Mouse (Mus musculus): ENCODE data around the gene Tigar. TPM values are rescaled to one million over a fixed set of nuclear protein-coding genes. Genes with fewer than 3 reads are reported as not detected.

The Tigar gene
- polyA plus RNA-seq, 1 experiment from 2014 or later = 7.1 TPM

- Histone ChIP-seq H3K4me3 (peak overlapping the region; percentile 52), H3K9ac (peak overlapping the region; percentile 75), H3K4me1 (replicated peaks) (peaks cover 67% of the 10 kb centered on the region), H3K4me2 (peak overlapping the region; percentile 85), H3K27ac (replicated peaks) (no peak overlapping the region), H3K9me3 (no peaks in the 10 kb centered on the region), H3K36me3 (no peaks in the 10 kb centered on the region), H3K27me3 (peaks cover 51% of the 10 kb centered on the region)
- under 1% methylated on average over 30 of the region's 30 CpGs for WGBS
- ATAC-seq (ENCODE audit: low read depth) = no peak
These were observed 40.1 kb upstream of the Tigar start for GRCm38 (mm10) chr6:127149303-127149943.

- peaks cover 44% of the 10 kb centered on the region for H3K27me3 ChIP-seq
- ATAC-seq (ENCODE audit: low read depth) = no peak
These were observed 39.4 kb upstream of the Tigar start for GRCm38 (mm10) chr6:127148526-127149302.

GRCm38 (mm10) chr6:127147665-127148064 lies 38.3 kb upstream of the Tigar start:
- no peak overlapping the region for H3K9ac ChIP-seq
- H3K9me3 ChIP-seq = no peaks in the 10 kb centered on the region
- H3K27me3 ChIP-seq = peaks cover 33% of the 10 kb centered on the region
- H3K4me2 ChIP-seq = peak overlapping the region; percentile 85; the same call in 1 of the 2 replicates
- H3K4me3 ChIP-seq = no peak overlapping the region
- no peak overlapping the region for H3K27ac ChIP-seq (replicated peaks)
- peak; percentile 25; the same call in 1 of the 2 replicates for ATAC-seq (ENCODE audit: low read depth)
- under 1% methylated on average over 4 of the region's 4 CpGs for WGBS
- no peaks in the 10 kb centered on the region for H3K36me3 ChIP-seq
- H3K4me1 ChIP-seq (replicated peaks) = peaks cover 49% of the 10 kb centered on the region

More at GRCm38 (mm10) chr6:127148526-127149302, 39.4 kb upstream of the Tigar start:
- 4% methylated on average over 20 of the region's 20 CpGs for WGBS
- H3K4me1 ChIP-seq (replicated peaks) = peaks cover 60% of the 10 kb centered on the region
- H3K9ac ChIP-seq = peak overlapping the region; percentile 75
- peak overlapping the region; percentile 52 for H3K4me3 ChIP-seq
- peak overlapping the region; percentile 85 for H3K4me2 ChIP-seq
- no peaks in the 10 kb centered on the region for H3K9me3 ChIP-seq
- H3K27ac ChIP-seq (replicated peaks) = no peak overlapping the region
- H3K36me3 ChIP-seq = no peaks in the 10 kb centered on the region

GRCm38 (mm10) chr6:127146322-127146947 lies 37.1 kb upstream of the Tigar start:
- ATAC-seq (ENCODE audit: low read depth) = no peak
- peaks cover 21% of the 10 kb centered on the region for H3K27me3 ChIP-seq
- H3K4me3 ChIP-seq = no peak overlapping the region
- no peak overlapping the region for H3K9ac ChIP-seq
- no peak overlapping the region for H3K4me2 ChIP-seq
- 93% methylated on average over 3 of the region's 3 CpGs for WGBS
- H3K36me3 ChIP-seq = no peaks in the 10 kb centered on the region
- no peaks in the 10 kb centered on the region for H3K9me3 ChIP-seq
- H3K4me1 ChIP-seq (replicated peaks) = peaks cover 37% of the 10 kb centered on the region
- no peak overlapping the region for H3K27ac ChIP-seq (replicated peaks)

GRCm38 (mm10) chr6:127145464-127146190 lies 36.3 kb upstream of the Tigar start:
- Histone ChIP-seq H3K27ac (replicated peaks) (no peak overlapping the region), H3K4me3 (no peak overlapping the region), H3K9me3 (no peaks in the 10 kb centered on the region), H3K36me3 (no peaks in the 10 kb centered on the region), H3K4me1 (replicated peaks) (peaks cover 29% of the 10 kb centered on the region), H3K27me3 (peaks cover 17% of the 10 kb centered on the region), H3K9ac (no peak overlapping the region), H3K4me2 (no peak overlapping the region)
- 76% methylated on average over 20 of the region's 20 CpGs for WGBS
- ATAC-seq (ENCODE audit: low read depth) = no peak

GRCm38 (mm10) chr6:127143576-127144288 lies 34.4 kb upstream of the Tigar start:
- Histone ChIP-seq H3K4me2 (no peak overlapping the region), H3K9me3 (no peaks in the 10 kb centered on the region), H3K27me3 (peaks cover 10% of the 10 kb centered on the region), H3K36me3 (no peaks in the 10 kb centered on the region), H3K9ac (no peak overlapping the region), H3K27ac (replicated peaks) (no peak overlapping the region), H3K4me1 (replicated peaks) (peaks cover 10% of the 10 kb centered on the region), H3K4me3 (no peak overlapping the region)
- ATAC-seq (ENCODE audit: low read depth) = no peak
- WGBS = 84% methylated on average over 7 of the region's 7 CpGs

GRCm38 (mm10) chr6:127143124-127143520 lies 33.8 kb upstream of the Tigar start:
- no peak for ATAC-seq (ENCODE audit: low read depth)
- whole genome bisulfite sequencing = 85% methylated on average over 10 of the region's 10 CpGs
- H3K27me3 ChIP-seq = peaks cover 4% of the 10 kb centered on the region
- H3K4me2 ChIP-seq = no peak overlapping the region
- no peak overlapping the region for H3K27ac ChIP-seq (replicated peaks)
- no peak overlapping the region for H3K9ac ChIP-seq
- no peak overlapping the region for H3K4me3 ChIP-seq
- H3K36me3 ChIP-seq = no peaks in the 10 kb centered on the region
- no peaks in the 10 kb centered on the region for H3K9me3 ChIP-seq
- H3K4me1 ChIP-seq (replicated peaks) = peaks cover 4% of the 10 kb centered on the region

- ATAC-seq (ENCODE audit: low read depth) = no peak; the same call in 1 of the 2 replicates
- H3K36me3 ChIP-seq = no peaks in the 10 kb centered on the region
- H3K4me3 ChIP-seq = no peak overlapping the region
- 34% methylated on average over 9 of the region's 10 CpGs for WGBS
- no peak overlapping the region for H3K9ac ChIP-seq
- no peaks in the 10 kb centered on the region for H3K27me3 ChIP-seq
- H3K9me3 ChIP-seq = no peaks in the 10 kb centered on the region
- H3K4me1 ChIP-seq (replicated peaks) = no peaks in the 10 kb centered on the region
- no peak overlapping the region for H3K27ac ChIP-seq (replicated peaks)
- H3K4me2 ChIP-seq = 0 out of 2 replicates have a peak overlapping the region, but pooled peaks have one; percentile 16
These were observed 33.1 kb upstream of the Tigar start for GRCm38 (mm10) chr6:127142154-127143123.

- Histone ChIP-seq H3K4me1 (replicated peaks) (peaks cover 8% of the 10 kb centered on the region; the same call in 1 of the 2 replicates), H3K9me3 (no peaks in the 10 kb centered on the region), H3K36me3 (no peaks in the 10 kb centered on the region), H3K9ac (no peak overlapping the region), H3K27me3 (no peaks in the 10 kb centered on the region), H3K27ac (replicated peaks) (no peak overlapping the region), H3K4me3 (no peak overlapping the region), H3K4me2 (no peak overlapping the region)
- ATAC-seq (ENCODE audit: low read depth) = no peak
- WGBS = 94% methylated on average over 11 of the region's 11 CpGs
These were observed 29.6 kb upstream of the Tigar start for GRCm38 (mm10) chr6:127138962-127139361.

- 40% methylated on average over 16 of the region's 16 CpGs for WGBS
- H3K9ac ChIP-seq = no peak overlapping the region
- H3K4me3 ChIP-seq = no peak overlapping the region
These were observed 24.3 kb upstream of the Tigar start for GRCm38 (mm10) chr6:127133433-127134245.

More at GRCm38 (mm10) chr6:127133433-127134245, 24.3 kb upstream of the Tigar start:
- peak; percentile 91 for ATAC-seq (ENCODE audit: low read depth)
- Histone ChIP-seq H3K9me3 (no peaks in the 10 kb centered on the region), H3K27ac (replicated peaks) (no peak overlapping the region), H3K4me1 (replicated peaks) (peaks cover 13% of the 10 kb centered on the region; the same call in 1 of the 2 replicates), H3K36me3 (0 out of 2 replicates have a peak, but pooled peaks cover 4% of the 10 kb centered on the region), H3K4me2 (peak overlapping the region; percentile 33; the same call in 1 of the 2 replicates), H3K27me3 (no peaks in the 10 kb centered on the region)

All from neural tube, embryonic 13.5 days (tissue).